Mouse (Mus musculus) testis, adult 2 months (tissue): ENCODE measurements at regions not wholly inside any gene's neighbourhood (a gene's known extent, or its start where the extent isn't known, plus 50 kb on each side); places are given as distances from the start of the nearest gene placed in this dataset.

Source experiments
- CTCF ChIP-seq: fragments of 200-500 bp; IDR thresholded peaks from 2 replicates; pipeline ENCODE4 v1.5.1; 2012; ENCODE audit warnings: low read depth, mild to moderate bottlenecking, inconsistent platforms, low read length, moderate library complexity; ENCODE audit not compliant: control insufficient read depth, insufficient read depth, insufficient replicate concordance
- POLR2A ChIP-seq: fragments of 200-500 bp; IDR thresholded peaks from 2 replicates; pipeline ENCODE4 v1.6.1; 2012; ENCODE audit warnings: low read depth, mild to moderate bottlenecking, inconsistent platforms, low read length, moderate library complexity; ENCODE audit not compliant: control insufficient read depth

GRCm38 (mm10) chr12:12178391-12178790 lies 83.5 kb upstream of the Fam49a start:
- TF ChIP-seq POLR2A (no peak), CTCF (no peak)
